Mouse (Mus musculus) right cerebral cortex, adult 2 months (tissue): ENCODE results near the gene Gm10720.
"Not testable (repeated sequence)": the region's sequence is repeated elsewhere in the genome, so short reads cannot be mapped to it uniquely, and the experiment has no call there.

ENCODE experiments used
- DNase-seq, 2 experiments: peaks; one replicate each; pipeline ENCODE4 v3.0.0; 2021 to 2022; ENCODE audit warnings: low spot score in 2 of 2

Gm10720 gene

DNA sequence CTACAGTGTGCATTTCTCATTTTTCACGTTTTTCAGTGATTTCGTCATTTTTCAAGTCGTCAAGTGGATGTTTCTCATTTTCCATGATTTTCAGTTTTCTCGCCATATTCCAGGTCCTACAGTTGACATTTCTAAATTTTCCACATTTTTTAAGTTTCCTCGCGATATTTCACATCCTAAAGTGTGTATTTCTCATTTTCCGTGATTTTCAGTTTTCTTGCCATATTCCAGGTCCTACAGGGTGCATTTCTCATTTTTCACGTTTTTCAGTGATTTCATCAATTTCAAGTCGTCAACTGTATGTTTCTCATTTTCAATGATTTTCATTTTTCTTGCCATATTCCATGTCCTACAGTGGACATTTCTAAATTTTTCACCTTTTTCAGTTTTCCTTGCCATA, at the start of gene Gm10720:
Gm10720 (plus strand) TSS at position 301 of the 400 bp plus-strand sequence.
- DNase-seq: not testable (repeated sequence)

DNA sequence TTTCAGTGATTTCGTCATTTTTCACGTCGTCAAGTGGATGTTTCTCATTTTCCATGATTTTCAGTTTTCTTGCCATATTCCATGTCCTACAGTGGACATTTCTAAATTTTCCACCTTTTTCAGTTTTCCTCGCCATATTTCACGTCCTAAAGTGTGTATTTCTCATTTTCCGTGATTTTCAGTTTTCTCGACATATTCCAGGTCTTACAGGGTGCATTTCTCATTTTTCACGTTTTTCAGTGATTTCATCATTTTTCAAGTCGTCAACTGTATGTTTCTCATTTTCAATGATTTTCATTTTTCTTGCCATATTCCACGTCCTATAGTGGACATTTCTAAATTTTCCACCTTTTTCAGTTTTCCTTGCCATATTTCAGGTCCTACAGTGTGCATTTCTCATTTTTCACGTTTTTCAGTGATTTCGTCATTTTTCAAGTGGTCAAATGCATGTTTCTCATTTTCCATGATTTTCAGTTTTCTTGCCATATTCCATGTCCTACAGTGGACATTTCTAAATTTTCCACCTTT, 14.9 kb upstream of the Gm10720 start, which contains the start of gene Gm10722:
Gm10722 (plus strand) TSS at position 478 of the 528 bp plus-strand sequence.
- peak in 1 of 2 experiments; percentile 5 for DNase-seq

DNA sequence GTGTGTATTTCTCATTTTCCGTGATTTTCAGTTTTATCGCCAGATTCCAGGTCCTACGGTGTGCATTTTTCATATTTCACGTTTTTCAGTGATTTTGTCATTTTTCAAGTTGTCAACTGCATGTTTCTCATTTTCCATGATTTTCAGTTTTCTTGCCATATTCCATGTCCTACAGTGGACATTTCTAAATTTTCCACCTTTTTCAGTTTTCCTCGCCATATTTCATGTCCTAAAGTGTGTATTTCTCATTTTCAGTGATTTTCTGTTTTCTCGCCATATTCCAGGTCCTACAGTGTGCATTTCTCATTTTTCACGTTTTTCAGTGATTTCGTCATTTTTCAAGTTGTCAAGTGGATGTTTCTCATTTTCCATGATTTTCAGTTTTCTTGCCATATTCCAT, 14.4 kb upstream of the Gm10720 start:
- DNase-seq: peak in 1 of 2 experiments; percentile 2

DNA sequence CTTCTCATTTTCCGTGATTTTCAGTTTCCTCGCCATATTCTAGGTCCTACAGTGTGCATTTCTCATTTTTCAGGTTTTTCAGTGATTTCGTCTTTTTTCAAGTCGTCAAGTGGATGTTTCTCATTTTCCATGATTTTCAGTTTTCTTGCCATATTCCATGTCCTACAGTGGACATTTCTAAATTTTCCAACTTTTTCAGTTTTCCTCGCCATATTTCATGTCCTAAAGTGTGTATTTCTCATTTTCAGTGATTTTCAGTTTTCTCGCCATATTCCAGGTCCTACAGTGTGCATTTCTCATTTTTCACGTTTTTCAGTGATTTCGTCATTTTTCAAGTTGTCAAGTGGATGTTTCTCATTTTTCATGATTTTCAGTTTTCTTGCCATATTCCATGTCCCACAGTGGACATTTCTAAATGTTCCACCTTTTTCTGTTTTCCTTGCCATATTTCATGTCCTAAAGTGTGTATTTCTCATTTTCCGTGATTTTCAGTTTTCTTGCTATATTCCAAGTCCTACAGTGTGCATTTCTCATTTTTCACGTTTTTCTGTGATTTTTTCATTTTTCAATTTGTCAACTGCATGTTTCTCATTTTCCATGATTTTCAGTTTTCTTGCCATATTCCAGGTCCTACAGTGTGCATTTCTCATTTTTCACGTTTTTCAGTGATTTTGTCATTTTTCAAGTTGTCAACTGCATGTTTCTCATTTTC, 13.3 kb upstream of the Gm10720 start:
- peak; percentile 79 to 99 for DNase-seq

GRCm38 (mm10) chr9:3002794-3003396, 12.6 kb upstream of the Gm10720 start, which contains the start of gene Gm11168:
Gm11168 (plus strand) TSS chr9:3003346.
- not testable (repeated sequence) for DNase-seq

DNA sequence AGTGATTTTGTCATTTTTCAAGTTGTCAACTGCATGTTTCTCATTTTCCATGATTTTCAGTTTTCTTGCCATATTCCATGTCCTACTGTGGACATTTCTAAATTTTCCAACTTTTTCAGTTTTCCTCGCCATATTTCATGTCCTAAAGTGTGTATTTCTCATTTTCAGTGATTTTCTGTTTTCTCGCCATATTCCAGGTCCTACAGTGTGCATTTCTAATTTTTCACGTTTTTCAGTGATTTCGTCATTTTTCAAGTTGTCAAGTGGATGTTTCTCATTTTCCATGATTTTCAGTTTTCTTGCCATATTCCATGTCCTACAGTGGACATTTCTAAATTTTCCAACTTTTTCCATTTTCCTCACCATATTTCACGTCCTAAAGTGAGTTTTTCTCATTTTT, 9.3 kb upstream of the Gm10720 start:
- not testable (repeated sequence) for DNase-seq

GRCm38 (mm10) chr9:3006636-3007035, 8.8 kb upstream of the Gm10720 start:
- peak; percentile 86 to 92 for DNase-seq

DNA sequence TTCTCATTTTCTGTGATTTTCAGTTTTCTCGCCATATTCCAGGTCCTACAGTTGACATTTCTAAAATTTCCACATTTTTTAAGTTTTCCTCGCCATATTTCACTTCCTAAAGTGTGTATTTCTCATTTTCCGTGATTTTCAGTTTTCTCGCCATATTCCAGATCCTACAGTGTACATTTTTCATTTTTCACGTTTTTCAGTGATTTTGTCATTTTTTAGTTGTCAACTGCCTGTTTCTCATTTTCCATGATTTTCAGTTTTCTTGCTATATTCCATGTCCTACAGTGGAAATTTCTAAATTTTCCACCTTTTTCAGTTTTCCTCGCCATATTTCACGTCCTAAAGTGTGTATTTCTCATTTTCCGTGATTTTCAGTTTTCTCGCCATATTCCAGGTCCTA, 8.2 kb upstream of the Gm10720 start:
- DNase-seq: not testable (repeated sequence)

- not testable (repeated sequence) for DNase-seq
Observed at GRCm38 (mm10) chr9:3009331-3009730, 6.1 kb upstream of the Gm10720 start.

GRCm38 (mm10) chr9:3012054-3012621, 3.3 kb upstream of the Gm10720 start:
- DNase-seq: not testable (repeated sequence)

DNA sequence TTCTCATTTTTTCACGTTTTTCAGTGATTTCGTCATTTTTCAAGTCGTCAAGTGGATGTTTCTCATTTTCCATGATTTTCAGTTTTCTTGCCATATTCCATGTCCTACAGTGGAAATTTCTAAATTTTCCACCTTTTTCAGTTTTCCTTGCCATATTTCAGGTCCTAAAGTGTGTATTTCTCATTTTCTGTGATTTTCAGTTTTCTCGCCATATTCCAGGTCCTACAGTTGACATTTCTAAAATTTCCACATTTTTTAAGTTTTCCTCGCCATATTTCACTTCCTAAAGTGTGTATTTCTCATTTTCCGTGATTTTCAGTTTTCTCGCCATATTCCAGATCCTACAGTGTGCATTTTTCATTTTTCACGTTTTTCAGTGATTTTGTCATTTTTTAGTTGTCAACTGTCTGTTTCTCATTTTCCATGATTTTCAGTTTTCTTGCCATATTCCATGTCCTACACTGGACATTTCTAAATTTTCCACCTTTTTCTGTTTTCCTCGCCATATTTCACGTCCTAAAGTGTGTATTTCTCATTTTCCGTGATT, 2.6 kb upstream of the Gm10720 start, which contains the start of gene Gm10721:
Gm10721 (plus strand) TSS at position 408 of the 547 bp plus-strand sequence.
- not testable (repeated sequence) for DNase-seq

DNA sequence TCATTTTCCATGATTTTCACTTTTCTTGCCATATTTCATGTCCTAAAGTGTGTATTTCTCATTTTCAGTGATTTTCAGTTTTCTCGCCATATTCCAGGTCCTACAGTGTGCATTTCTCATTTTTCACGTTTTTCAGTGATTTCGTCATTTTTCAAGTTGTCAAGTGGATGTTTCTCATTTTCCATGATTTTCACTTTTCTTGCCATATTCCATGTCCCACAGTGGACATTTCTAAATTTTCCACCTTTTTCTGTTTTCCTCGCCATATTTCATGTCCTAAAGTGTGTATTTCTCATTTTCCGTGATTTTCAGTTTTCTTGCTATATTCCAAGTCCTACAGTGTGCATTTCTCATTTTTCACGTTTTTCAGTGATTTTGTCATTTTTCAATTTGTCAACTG, 442 bp downstream of the Gm10720 start:
- DNase-seq: not testable (repeated sequence)

GRCm38 (mm10) chr9:3017108-3017507, 1.7 kb downstream of the Gm10720 start, which contains the start of gene Gm10719:
Gm10719 (plus strand) TSS chr9:3017408.
- DNase-seq: not testable (repeated sequence)

DNA sequence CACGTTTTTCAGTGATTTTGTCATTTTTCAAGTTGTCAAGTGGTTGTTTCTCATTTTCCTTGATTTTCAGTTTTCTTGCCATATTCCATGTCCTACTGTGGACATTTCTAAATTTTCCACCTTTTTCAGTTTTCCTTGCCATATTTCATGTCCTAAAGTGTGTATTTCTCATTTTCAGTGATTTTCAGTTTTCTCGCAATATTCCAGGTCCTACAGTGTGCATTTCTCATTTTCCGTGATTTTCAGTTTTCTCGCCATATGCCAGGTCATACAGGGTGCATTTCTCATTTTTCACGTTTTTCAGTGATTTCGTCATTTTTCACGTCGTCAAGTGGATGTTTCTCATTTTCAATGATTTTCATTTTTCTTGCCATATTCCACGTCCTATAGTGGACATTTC, 3.5 kb downstream of the Gm10720 start:
- DNase-seq: not testable (repeated sequence)

- DNase-seq: peak in 1 of 2 experiments; percentile 24
Observed at GRCm38 (mm10) chr9:3019835-3020727, 4.6 kb downstream of the Gm10720 start.

- DNase-seq: peak in 1 of 2 experiments; percentile 65
Observed at GRCm38 (mm10) chr9:3022316-3023008, 7.0 kb downstream of the Gm10720 start.

DNA sequence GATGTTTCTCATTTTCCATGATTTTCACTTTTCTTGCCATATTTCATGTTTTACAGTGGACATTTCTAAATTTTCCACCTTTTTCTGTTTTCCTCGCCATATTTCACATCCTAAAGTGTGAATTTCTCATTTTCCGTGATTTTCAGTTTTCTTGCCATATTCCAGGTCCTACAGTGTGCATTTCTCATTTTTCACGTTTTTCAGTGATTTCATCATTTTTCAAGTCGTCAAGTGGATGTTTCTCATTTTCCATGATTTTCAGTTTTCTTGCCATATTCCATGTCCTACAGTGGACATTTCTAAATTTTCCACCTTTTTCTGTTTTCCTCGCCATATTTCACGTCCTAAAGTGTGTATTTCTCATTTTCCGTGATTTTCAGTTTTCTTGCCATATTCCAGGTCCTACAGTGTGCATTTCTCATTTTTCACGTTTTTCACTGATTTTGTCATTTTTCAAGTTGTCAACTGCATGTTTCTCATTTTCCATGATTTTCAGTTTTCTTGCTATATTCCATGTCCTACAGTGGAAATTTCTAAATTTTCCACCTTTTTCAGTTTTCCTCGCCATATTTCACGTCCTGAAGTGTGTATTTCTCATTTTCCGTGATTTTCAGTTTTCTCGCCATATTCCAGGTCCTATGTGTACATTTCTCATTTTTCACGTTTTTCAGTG, 8.0 kb downstream of the Gm10720 start, which contains the start of gene Gm10718:
Gm10718 (plus strand) TSS at position 236 of the 673 bp plus-strand sequence.
- peak in 1 of 2 experiments; percentile 3 for DNase-seq

- peak; percentile 63 to 67 for DNase-seq
Observed at GRCm38 (mm10) chr9:3023985-3024648, 8.7 kb downstream of the Gm10720 start.

DNA sequence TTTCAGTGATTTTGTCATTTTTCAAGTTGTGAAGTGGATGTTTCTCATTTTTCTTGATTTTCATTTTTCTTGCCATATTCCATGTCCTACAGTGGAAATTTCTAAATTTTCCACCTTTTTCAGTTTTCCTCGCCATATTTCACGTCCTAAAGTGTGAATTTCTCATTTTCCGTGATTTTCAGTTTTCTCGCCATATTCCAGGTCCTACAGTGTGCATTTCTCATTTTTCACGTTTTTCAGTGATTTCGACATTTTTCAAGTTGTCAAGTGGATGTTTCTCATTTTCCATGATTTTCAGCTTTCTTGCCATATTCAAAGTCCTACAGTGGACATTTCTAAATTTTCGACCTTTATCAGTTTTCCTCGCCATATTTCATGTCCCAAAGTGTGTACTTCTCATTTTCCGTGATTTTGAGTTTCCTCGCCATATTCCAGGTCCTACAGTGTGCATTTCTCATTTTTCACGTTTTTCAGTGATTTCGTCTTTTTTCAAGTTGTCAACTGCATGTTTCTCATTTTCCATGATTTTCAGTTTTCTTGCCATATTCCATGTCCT, 9.5 kb downstream of the Gm10720 start, which contains the start of gene Gm10717:
Gm10717 (plus strand) TSS at position 506 of the 556 bp plus-strand sequence.
- peak in 1 of 2 experiments; percentile 10 for DNase-seq
